Mouse (Mus musculus): ENCODE measurements around the gene Ptprn. TPM values are rescaled to one million over a fixed set of nuclear protein-coding genes. Genes with fewer than 3 reads are reported as not detected.

The Ptprn gene
- polyA plus RNA-seq, 1 experiment from 2014 or later, result 33.4 TPM

GRCm38 (mm10) chr1:75231664-75232152, 32.6 kb downstream of the Ptprn start, which contains the start of gene A630095N17Rik:
A630095N17Rik (minus strand) TSS chr1:75232102.
- Histone ChIP-seq H3K4me2 (ENCODE audit: low read length) (no peak within 1 kb of the TSS), H3K4me1 (ENCODE audit: control insufficient read depth, insufficient read depth, low read length) (no peaks in the 10 kb centered on the region; the same call in 1 of the 2 replicates), H3K9me3 (replicated peaks; ENCODE audit: control insufficient read depth, low read length, poor library complexity, severe bottlenecking) (no peaks in the 10 kb centered on the region), H3K36me3 (ENCODE audit: control insufficient read depth, insufficient read depth, low read length) (no peaks in the 10 kb centered on the region), H3K9ac (ENCODE audit: low read depth, low read length) (no peak within 1 kb of the TSS), H3K27me3 (ENCODE audit: control insufficient read depth, insufficient read depth, low read depth, low read length) (no peaks in the 10 kb centered on the region), H3K27ac (ENCODE audit: low read length) (no peak within 1 kb of the TSS), H3K4me3 (ENCODE audit: low read depth, low read length) (no peak within 1 kb of the TSS)
- WGBS, result 79% methylated on average over 5 of the region's 5 CpGs
- no peak for ATAC-seq

GRCm38 (mm10) chr1:75231224-75231623, 33.1 kb downstream of the Ptprn start:
- H3K27me3 ChIP-seq (ENCODE audit: control insufficient read depth, insufficient read depth, low read depth, low read length), result no peaks in the 10 kb centered on the region
- H3K4me2 ChIP-seq (ENCODE audit: low read length), result no peak overlapping the region
- ATAC-seq, result no peak
- no peaks in the 10 kb centered on the region for H3K9me3 ChIP-seq (replicated peaks; ENCODE audit: control insufficient read depth, low read length, poor library complexity, severe bottlenecking)
- no peaks in the 10 kb centered on the region for H3K36me3 ChIP-seq (ENCODE audit: control insufficient read depth, insufficient read depth, low read length)
- H3K4me3 ChIP-seq (ENCODE audit: low read depth, low read length), result no peak overlapping the region
- no peaks in the 10 kb centered on the region; the same call in 1 of the 2 replicates for H3K4me1 ChIP-seq (ENCODE audit: control insufficient read depth, insufficient read depth, low read length)
- H3K9ac ChIP-seq (ENCODE audit: low read depth, low read length), result no peak overlapping the region
- 81% methylated on average over 4 of the region's 4 CpGs for WGBS
- no peak overlapping the region for H3K27ac ChIP-seq (ENCODE audit: low read length)

GRCm38 (mm10) chr1:75230335-75230994, 33.8 kb downstream of the Ptprn start:
- H3K27ac ChIP-seq (ENCODE audit: low read length), result no peak overlapping the region
- no peak overlapping the region for H3K4me2 ChIP-seq (ENCODE audit: low read length)
- ATAC-seq, result no peak
- no peak overlapping the region for H3K9ac ChIP-seq (ENCODE audit: low read depth, low read length)
- no peaks in the 10 kb centered on the region for H3K27me3 ChIP-seq (ENCODE audit: control insufficient read depth, insufficient read depth, low read depth, low read length)
- no peaks in the 10 kb centered on the region for H3K36me3 ChIP-seq (ENCODE audit: control insufficient read depth, insufficient read depth, low read length)
- no peak overlapping the region for H3K4me3 ChIP-seq (ENCODE audit: low read depth, low read length)
- 76% methylated on average over 7 of the region's 7 CpGs for WGBS
- H3K4me1 ChIP-seq (ENCODE audit: control insufficient read depth, insufficient read depth, low read length), result no peaks in the 10 kb centered on the region; the same call in 1 of the 2 replicates
- H3K9me3 ChIP-seq (replicated peaks; ENCODE audit: control insufficient read depth, low read length, poor library complexity, severe bottlenecking), result no peaks in the 10 kb centered on the region

DNA sequence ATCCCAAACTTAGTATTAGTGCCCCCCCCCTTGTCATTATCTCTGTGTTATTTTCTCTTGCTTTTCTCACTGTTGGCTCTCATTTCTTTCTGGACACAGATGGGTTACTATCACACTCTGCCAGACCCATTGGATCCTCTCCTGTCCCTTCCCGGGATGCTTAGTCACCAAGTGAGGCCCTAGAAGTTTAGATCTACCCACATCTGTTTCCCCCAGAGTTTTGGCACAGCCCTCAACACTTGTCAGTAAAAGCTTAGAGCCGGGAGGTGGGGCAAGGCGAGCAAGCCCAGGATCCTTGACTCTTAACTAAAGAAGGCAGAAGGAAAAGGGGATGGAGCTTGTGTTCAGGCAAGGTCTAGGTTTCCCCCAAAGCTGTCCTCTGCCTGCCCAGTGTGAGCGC, 35.1 kb downstream of the Ptprn start:
- WGBS, result 78% methylated on average over 4 of the region's 4 CpGs
- Histone ChIP-seq H3K4me2 (ENCODE audit: low read length) (no peak overlapping the region), H3K36me3 (ENCODE audit: control insufficient read depth, insufficient read depth, low read length) (no peaks in the 10 kb centered on the region), H3K9ac (ENCODE audit: low read depth, low read length) (no peak overlapping the region), H3K9me3 (replicated peaks; ENCODE audit: control insufficient read depth, low read length, poor library complexity, severe bottlenecking) (no peaks in the 10 kb centered on the region), H3K27me3 (ENCODE audit: control insufficient read depth, insufficient read depth, low read depth, low read length) (no peaks in the 10 kb centered on the region), H3K27ac (ENCODE audit: low read length) (no peak overlapping the region), H3K4me3 (ENCODE audit: low read depth, low read length) (no peak overlapping the region), H3K4me1 (ENCODE audit: control insufficient read depth, insufficient read depth, low read length) (no peaks in the 10 kb centered on the region)
- no peak for ATAC-seq

GRCm38 (mm10) chr1:75227653-75228052, 36.6 kb downstream of the Ptprn start:
- no peaks in the 10 kb centered on the region for H3K27me3 ChIP-seq (ENCODE audit: control insufficient read depth, insufficient read depth, low read depth, low read length)
- H3K4me3 ChIP-seq (ENCODE audit: low read depth, low read length), result no peak overlapping the region
- no peak overlapping the region for H3K27ac ChIP-seq (ENCODE audit: low read length)
- H3K9me3 ChIP-seq (replicated peaks; ENCODE audit: control insufficient read depth, low read length, poor library complexity, severe bottlenecking), result no peaks in the 10 kb centered on the region
- no peaks in the 10 kb centered on the region for H3K36me3 ChIP-seq (ENCODE audit: control insufficient read depth, insufficient read depth, low read length)
- no peak overlapping the region for H3K4me2 ChIP-seq (ENCODE audit: low read length)
- no peak for ATAC-seq
- H3K4me1 ChIP-seq (ENCODE audit: control insufficient read depth, insufficient read depth, low read length), result no peaks in the 10 kb centered on the region
- WGBS, result 65% methylated on average over 1 of the region's 1 CpGs
- no peak overlapping the region for H3K9ac ChIP-seq (ENCODE audit: low read depth, low read length)

DNA sequence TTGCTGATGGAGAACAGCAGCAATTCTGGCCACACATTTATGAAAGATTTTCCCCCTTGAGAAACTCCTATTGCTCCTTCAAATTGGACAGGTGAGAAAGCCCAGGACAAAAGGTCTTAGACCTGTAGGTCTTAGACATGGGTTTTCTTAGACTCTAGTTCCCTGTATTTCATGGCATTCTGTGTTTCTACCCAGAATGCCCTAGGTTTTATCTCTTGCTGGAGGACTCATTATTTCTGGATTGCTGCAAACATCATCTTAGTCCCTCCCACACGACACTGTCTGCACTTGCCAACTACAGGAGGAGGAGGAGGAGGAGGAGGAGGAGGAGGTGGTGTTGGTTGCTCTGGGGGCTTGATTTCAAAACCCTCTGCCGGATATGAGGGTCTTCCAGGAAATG, 38.2 kb downstream of the Ptprn start:
- Histone ChIP-seq H3K4me2 (ENCODE audit: low read length) (no peak overlapping the region), H3K9me3 (replicated peaks; ENCODE audit: control insufficient read depth, low read length, poor library complexity, severe bottlenecking) (no peaks in the 10 kb centered on the region), H3K27ac (ENCODE audit: low read length) (no peak overlapping the region), H3K4me3 (ENCODE audit: low read depth, low read length) (no peak overlapping the region), H3K27me3 (ENCODE audit: control insufficient read depth, insufficient read depth, low read depth, low read length) (peaks cover 10% of the 10 kb centered on the region), H3K36me3 (ENCODE audit: control insufficient read depth, insufficient read depth, low read length) (no peaks in the 10 kb centered on the region), H3K9ac (ENCODE audit: low read depth, low read length) (no peak overlapping the region), H3K4me1 (ENCODE audit: control insufficient read depth, insufficient read depth, low read length) (no peaks in the 10 kb centered on the region)
- ATAC-seq, result no peak
- WGBS, result 78% methylated on average over 2 of the region's 2 CpGs

DNA sequence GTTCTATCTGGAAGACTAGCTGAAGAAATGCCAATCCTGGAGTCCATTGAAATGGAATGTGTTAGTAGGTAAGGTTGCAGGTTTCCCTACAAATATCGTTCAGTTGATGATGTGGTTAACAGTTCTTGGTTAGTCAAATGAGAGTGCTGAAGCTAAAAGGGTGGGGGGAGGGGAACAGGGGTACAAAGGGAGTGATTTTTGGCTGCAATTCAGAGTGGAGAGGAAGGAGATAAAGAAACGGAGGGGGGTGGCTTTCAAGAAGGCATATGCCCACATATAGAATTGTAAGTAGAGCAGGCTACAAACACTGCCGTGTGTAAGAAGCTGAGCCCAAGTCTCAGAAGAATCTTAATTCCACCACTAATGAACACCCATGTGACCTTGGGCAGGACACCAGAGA, 38.8 kb downstream of the Ptprn start:
- Histone ChIP-seq H3K27ac (ENCODE audit: low read length) (no peak overlapping the region), H3K36me3 (ENCODE audit: control insufficient read depth, insufficient read depth, low read length) (no peaks in the 10 kb centered on the region), H3K4me1 (ENCODE audit: control insufficient read depth, insufficient read depth, low read length) (no peaks in the 10 kb centered on the region), H3K27me3 (ENCODE audit: control insufficient read depth, insufficient read depth, low read depth, low read length) (peaks cover 16% of the 10 kb centered on the region), H3K4me2 (ENCODE audit: low read length) (no peak overlapping the region), H3K9ac (ENCODE audit: low read depth, low read length) (no peak overlapping the region), H3K9me3 (replicated peaks; ENCODE audit: control insufficient read depth, low read length, poor library complexity, severe bottlenecking) (no peaks in the 10 kb centered on the region), H3K4me3 (ENCODE audit: low read depth, low read length) (no peak overlapping the region)
- WGBS, result 60% methylated on average over 3 of the region's 3 CpGs
- ATAC-seq, result no peak

- peaks cover 8% of the 10 kb centered on the region; the same call in 1 of the 2 replicates for H3K4me1 ChIP-seq (ENCODE audit: control insufficient read depth, insufficient read depth, low read length)
- H3K27ac ChIP-seq (ENCODE audit: low read length), result no peak overlapping the region
- peaks cover 27% of the 10 kb centered on the region for H3K27me3 ChIP-seq (ENCODE audit: control insufficient read depth, insufficient read depth, low read depth, low read length)
- no peak for ATAC-seq
- no peak overlapping the region for H3K4me3 ChIP-seq (ENCODE audit: low read depth, low read length)
- no peak overlapping the region for H3K9ac ChIP-seq (ENCODE audit: low read depth, low read length)
- H3K9me3 ChIP-seq (replicated peaks; ENCODE audit: control insufficient read depth, low read length, poor library complexity, severe bottlenecking), result no peaks in the 10 kb centered on the region
- no peaks in the 10 kb centered on the region for H3K36me3 ChIP-seq (ENCODE audit: control insufficient read depth, insufficient read depth, low read length)
- H3K4me2 ChIP-seq (ENCODE audit: low read length), result no peak overlapping the region
- WGBS, result 70% methylated on average over 6 of the region's 6 CpGs
Measured at GRCm38 (mm10) chr1:75223532-75223931, 40.8 kb downstream of the Ptprn start.

- peaks cover 12% of the 10 kb centered on the region; the same call in 1 of the 2 replicates for H3K4me1 ChIP-seq (ENCODE audit: control insufficient read depth, insufficient read depth, low read length)
- no peak overlapping the region for H3K9ac ChIP-seq (ENCODE audit: low read depth, low read length)
- H3K36me3 ChIP-seq (ENCODE audit: control insufficient read depth, insufficient read depth, low read length), result no peaks in the 10 kb centered on the region
- H3K27ac ChIP-seq (ENCODE audit: low read length), result no peak overlapping the region
- WGBS, result 85% methylated on average over 6 of the region's 6 CpGs
- no peak for ATAC-seq
- no peak overlapping the region for H3K4me2 ChIP-seq (ENCODE audit: low read length)
- no peak overlapping the region for H3K4me3 ChIP-seq (ENCODE audit: low read depth, low read length)
- peaks cover 32% of the 10 kb centered on the region for H3K27me3 ChIP-seq (ENCODE audit: control insufficient read depth, insufficient read depth, low read depth, low read length)
- no peaks in the 10 kb centered on the region for H3K9me3 ChIP-seq (replicated peaks; ENCODE audit: control insufficient read depth, low read length, poor library complexity, severe bottlenecking)
Measured at GRCm38 (mm10) chr1:75222926-75223325, 41.4 kb downstream of the Ptprn start.
